Mouse (Mus musculus) left cerebral cortex, adult 2 months (tissue): ENCODE measurements around the gene Smarcc1. TPM values are rescaled to one million over a fixed set of nuclear protein-coding genes. Genes with fewer than 3 reads are reported as not detected.
A peak's percentile ranks its signal among the peaks of the same experiment; 100 is the strongest.
"Not testable (repeated sequence)": the region's sequence is repeated elsewhere in the genome, so short reads cannot be mapped to it uniquely, and the experiment has no call there.

Experiments
- DNase-seq, 2 experiments: peaks; one replicate each; pipeline ENCODE4 v3.0.0; 2021 to 2022; ENCODE audit warnings: low spot score in 2 of 2, mixed read lengths in 1 of 2; ENCODE audit errors: extremely low spot score in 1 of 2
- H3K27ac ChIP-seq: fragments of 200-600 bp; 2 replicates; pipeline ENCODE4 v1.8.1; 2022
- H3K4me3 ChIP-seq: fragments of 200-600 bp; 2 replicates; pipeline ENCODE4 v1.8.1; 2022
- CTCF ChIP-seq: fragments of 200-600 bp; IDR thresholded peaks from 2 replicates; pipeline ENCODE4 v1.8.1; 2022; ENCODE audit warnings: antibody characterized with exemption, mild to moderate bottlenecking, moderate library complexity
- intact Hi-C: fragments of 180-260 bp; cut with DNase I; formaldehyde crosslinking; loops from one replicate; pipeline ENCODE4 v1.15.1; 2025
- total RNA-seq, 2 experiments: library from RNA; stranded (reverse); gene quantifications; 2 replicates each; pipeline ENCODE4 v1.2.3; 2021

Gene Smarcc1
- total RNA-seq, 2 experiments from 2014 or later = 68.6 to 74.8 TPM

DNA sequence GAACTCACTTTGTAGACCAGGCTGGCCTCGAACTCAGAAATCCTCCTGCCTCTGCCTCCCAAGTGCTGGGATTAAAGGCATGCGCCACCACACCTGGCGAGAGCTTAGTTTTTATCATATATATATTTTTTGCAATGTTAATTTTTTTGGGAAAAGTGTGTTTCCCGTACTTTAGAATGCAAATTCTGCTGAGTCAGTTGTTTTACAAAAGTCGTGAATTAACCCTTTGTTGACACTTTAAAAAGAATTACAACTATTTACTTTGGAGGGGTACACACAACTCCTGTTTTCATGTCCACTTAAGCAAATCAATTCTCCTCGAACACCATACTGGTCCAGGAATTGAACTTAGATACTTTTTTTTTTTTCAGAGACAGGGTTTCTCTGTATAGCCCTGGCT lies 15.4 kb downstream of the Smarcc1 start:
- Histone ChIP-seq H3K4me3 (peak overlapping the region; percentile 94), H3K27ac (no peak overlapping the region)
- intact Hi-C loops = no loop called here
- DNase-seq = no peak
- TF ChIP-seq CTCF = no peak

DNA sequence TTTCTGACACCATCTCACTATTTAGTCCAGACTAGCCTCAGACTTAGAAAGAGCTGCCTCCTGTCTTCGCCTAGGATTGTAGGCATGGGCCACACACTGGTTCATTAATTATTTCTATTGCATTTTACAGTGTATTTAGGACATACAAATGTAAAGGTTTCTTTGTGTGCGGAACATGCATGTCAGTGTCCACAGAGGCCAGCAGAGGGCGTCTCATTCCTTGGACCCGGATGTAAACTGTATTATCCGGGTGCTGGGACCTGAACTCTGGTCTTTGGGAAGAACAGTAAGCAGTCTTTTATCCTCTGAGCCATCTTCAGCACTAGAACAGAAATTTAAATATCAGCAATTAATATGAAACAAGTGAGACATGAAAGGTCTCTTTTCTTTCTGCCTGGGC lies 16.7 kb downstream of the Smarcc1 start:
- no peak for DNase-seq
- intact Hi-C loops = no loop called here
- TF ChIP-seq CTCF = peak; percentile 31
- no peak overlapping the region for H3K27ac ChIP-seq
- H3K4me3 ChIP-seq = no peak overlapping the region

DNA sequence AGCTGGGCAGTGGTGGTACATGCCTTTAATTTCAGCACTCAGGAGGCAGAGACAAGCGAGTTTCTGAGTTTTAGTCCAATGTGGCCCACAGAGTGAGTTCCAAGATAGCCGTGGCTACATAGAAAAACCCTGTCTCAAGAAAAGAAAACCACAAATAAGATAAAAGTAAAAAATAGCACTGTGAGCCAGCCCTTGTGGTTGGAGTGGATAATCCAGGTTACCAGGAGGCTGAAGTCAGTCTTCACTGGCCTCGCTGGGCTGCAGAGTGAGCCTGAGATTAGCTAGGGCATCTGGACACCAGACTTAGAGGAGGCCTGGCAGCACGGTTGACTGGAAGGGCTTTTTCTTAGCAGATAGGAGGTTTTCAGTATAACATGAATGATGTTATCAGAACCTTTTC lies 21.6 kb downstream of the Smarcc1 start:
- H3K4me3 ChIP-seq = no peak overlapping the region
- TF ChIP-seq CTCF = no peak
- intact Hi-C loops = no loop called here
- H3K27ac ChIP-seq = no peak overlapping the region
- no peak for DNase-seq

DNA sequence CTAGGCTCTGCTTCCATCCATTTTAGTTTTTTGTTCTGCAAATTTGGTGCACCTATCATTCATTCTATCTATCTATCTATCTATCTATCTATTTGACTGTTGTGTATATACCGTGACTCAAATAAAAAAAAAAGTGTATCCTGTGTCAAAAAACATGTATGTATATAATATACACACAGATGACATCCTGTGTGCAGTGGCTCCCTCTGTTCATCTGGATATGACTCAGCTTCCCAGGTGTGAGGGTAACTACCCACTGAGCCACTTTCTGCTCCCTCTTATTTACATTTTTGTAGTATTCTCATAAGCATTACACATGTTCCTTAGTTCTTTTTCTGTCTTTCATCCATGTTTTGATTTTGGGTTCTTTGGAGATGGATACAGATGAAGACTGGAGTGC lies 24.6 kb downstream of the Smarcc1 start:
- no peak for TF ChIP-seq CTCF
- intact Hi-C loops = no loop called here
- no peak for DNase-seq
- no peak overlapping the region for H3K4me3 ChIP-seq
- H3K27ac ChIP-seq = no peak overlapping the region

DNA sequence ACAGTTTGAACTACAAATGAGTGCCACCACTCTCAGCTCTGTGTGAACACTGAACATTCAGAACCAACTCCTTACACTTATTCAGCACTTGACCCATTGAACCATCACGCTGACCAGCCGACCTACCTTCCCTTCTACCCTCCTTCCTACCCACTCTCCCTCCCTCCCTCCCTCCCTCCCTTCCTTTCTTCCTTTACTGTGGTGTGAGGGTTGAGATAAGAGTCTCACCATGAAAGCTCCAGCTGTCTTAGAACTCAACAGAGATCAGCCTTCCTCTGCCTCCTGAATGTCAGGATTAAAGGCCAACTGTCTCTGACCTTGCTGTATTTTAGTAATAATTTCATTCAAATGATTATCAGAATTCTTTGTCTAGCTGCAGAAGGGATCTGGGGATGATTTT lies 31.1 kb downstream of the Smarcc1 start:
- intact Hi-C loops = no loop called here
- no peak for DNase-seq
- Histone ChIP-seq H3K27ac (no peak overlapping the region), H3K4me3 (no peak overlapping the region)
- no peak for TF ChIP-seq CTCF

DNA sequence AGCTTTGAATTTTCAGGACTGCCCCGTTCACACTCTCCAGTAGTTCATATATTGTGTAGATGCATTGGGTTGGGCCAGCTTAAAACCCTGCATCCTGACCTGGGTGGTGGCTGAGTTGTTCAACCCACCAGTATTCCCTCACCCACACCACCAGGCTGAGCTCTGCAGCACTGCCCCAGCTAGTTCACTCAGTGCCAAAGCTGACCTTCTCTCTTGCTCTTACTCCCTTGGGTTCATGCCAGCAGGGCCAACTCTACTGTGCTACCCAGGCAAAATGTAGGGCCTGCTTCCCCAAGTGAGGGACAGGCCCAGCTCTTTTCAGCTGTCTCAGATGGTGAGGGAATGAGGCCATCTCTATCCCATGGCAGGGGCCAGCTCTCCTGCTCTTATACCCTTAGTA lies 41.5 kb downstream of the Smarcc1 start:
- DNase-seq = no peak
- intact Hi-C loops = no loop called here
- H3K4me3 ChIP-seq = no peak overlapping the region
- TF ChIP-seq CTCF = no peak
- H3K27ac ChIP-seq = no peak overlapping the region

DNA sequence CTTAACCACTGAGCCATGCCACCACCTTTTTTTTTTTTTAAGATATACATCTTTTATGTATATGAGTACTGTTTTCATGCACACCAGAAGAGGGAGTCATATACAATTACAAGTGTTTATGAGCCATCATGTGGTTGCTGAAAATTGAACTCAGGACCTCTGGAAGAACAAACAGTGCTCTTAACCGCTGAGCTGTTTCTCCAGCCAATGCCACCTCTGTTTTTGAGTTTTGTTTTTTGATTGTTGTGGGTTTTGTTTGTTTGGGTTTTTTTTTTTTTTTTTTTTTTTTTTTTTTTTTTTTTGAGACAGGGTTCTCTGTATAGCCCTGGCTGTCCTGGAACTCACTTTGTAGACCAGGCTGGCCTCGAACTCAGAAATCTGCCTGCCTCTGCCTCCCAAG lies 43.0 kb downstream of the Smarcc1 start:
- H3K27ac ChIP-seq, DNase-seq, intact Hi-C loops, H3K4me3 ChIP-seq: not testable (repeated sequence)

DNA sequence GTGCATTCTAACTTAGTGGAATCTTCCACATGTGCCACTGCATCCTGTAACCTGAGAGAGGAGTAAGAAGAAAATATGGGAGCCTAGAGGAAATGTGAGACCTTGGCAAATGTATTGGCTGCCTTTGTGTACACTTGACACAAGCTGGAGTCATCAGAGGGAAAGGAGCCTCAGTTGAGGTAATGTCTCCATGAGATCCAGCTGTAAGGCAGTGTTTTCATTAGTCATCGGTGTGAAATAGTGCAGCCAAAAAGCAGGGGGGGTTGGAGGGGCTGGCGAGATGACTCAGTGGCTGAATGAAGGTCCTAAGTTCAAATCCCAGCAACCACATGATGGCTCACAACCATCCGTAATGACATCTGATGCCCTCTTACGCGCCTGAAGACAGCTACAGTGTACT lies 44.9 kb downstream of the Smarcc1 start:
- intact Hi-C loops = no loop called here
- no peak for DNase-seq
- Histone ChIP-seq H3K27ac (no peak overlapping the region), H3K4me3 (no peak overlapping the region)
- no peak for TF ChIP-seq CTCF

DNA sequence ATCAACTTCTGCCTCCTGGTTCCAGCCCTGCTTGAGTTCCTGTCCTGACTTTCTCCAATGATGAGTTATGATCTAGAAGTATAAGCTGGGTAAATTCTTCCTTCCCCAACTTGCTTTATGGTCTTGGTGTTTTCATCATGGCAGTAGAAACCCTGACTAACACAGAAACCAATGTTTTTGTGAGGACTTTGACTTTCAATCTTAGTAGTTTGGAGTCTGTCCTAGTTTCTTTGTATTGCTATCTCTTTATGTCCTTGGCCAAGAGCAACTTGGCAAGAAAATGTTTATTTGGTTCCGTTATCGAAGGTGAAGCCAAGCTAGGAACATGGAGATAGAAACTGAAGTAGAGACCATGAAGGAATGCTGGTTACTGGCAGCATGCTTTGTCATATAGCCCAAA lies 45.6 kb downstream of the Smarcc1 start:
- no peak for TF ChIP-seq CTCF
- intact Hi-C loops = no loop called here
- H3K4me3 ChIP-seq = no peak overlapping the region
- no peak for DNase-seq
- H3K27ac ChIP-seq = no peak overlapping the region

DNA sequence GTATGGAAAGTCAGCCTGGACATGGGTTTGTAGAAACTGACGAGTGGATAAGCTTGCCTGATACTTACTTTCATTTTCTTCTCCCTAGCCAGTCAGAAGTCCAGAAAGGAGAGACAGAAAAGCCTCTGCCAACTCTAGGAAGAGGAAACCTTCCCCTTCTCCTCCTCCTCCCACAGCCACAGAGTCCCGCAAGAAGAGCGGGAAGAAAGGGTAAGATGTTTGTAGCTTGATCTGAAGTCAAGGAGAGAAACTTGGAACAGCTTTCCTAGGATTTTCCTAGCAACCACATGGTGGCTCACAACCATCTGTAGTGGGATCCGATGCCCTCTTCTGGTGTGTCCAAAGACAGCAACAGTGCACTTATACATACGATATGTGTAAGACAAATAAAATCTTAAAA lies 53.4 kb downstream of the Smarcc1 start:
- TF ChIP-seq CTCF = peak; percentile 49
- H3K4me3 ChIP-seq = no peak overlapping the region
- intact Hi-C loops = loop anchor here (2.0 kb wide), 1 partner anchor 122 kb away; no protein-coding TSS in a partner anchor
- peak overlapping the region; percentile 12; the same call in 1 of the 2 replicates for H3K27ac ChIP-seq
- peak; percentile 13 to 21 for DNase-seq

DNA sequence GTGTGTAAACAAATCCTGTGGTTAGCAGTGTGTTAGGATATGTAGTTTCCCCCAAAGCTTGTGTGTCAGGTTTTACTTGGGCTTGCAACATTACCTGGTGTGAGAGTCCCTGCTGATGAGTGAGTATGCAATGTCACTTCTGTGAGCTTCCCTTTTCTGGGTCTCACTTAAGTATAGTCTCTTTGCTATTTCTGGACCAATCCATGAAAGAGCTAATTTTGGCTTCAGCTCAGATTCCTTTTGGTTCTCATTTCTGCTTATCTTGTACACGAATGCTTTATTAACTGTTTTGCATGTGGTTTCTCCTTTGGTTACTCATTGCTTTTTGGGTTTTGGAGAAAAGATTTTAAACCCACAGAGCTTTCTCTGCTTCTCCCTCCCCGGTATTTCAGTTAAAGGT lies 82.4 kb downstream of the Smarcc1 start:
- intact Hi-C loops = no loop called here
- TF ChIP-seq CTCF = no peak
- DNase-seq = no peak

DNA sequence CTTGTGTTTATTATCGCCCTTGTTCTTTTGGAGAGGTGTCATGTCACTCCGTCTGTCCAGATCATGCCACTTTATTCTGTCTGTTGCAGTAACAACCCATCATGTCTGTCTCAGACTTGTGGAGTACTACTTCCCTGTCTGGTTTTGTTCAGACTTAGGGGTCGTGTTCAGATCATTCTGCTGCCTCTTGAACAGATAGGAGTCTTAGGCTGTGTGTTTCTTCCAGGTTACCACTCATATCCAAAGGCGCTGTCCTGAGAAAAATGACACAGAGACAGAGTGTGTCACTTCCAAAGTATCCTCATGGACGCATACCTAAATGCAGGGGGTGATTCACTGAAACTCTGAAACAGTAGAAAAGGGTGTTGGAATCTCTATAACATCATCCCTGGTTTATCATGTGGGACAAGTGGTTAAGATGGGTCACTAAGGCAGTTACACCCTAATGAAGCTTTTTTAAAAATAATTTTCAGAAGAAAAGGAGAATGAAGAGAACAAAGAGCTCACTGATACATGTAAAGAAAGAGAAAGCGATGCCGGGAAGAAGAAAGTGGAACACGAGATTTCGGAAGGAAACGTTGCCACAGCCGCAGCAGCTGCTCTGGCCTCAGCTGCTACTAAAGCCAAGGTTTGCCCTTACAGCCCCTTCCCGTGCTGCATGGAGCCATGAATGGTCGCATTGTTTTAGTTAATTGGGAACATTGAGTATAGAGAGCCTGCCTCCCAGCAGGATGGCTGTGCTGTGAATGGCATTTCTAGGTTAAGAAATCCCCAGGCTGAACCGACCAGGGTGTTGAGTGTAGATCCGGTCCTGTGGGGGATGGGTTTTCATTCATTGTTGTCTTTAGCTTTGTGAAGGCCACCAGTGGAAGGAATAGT lies 88.3 kb downstream of the Smarcc1 start:
- DNase-seq = peak; percentile 31 to 61
- intact Hi-C loops = loop anchor here (1.0 to 5.0 kb wide), 2 partner anchors 40 to 87 kb away; no protein-coding TSS in a partner anchor
- no peak for TF ChIP-seq CTCF
- H3K27ac ChIP-seq = peak overlapping the region; percentile 89
- no peak overlapping the region for H3K4me3 ChIP-seq

More for the DNA sequence above, 82.4 kb downstream of the Smarcc1 start:
- Histone ChIP-seq H3K4me3 (no peak overlapping the region), H3K27ac (peak overlapping the region; percentile 36)

DNA sequence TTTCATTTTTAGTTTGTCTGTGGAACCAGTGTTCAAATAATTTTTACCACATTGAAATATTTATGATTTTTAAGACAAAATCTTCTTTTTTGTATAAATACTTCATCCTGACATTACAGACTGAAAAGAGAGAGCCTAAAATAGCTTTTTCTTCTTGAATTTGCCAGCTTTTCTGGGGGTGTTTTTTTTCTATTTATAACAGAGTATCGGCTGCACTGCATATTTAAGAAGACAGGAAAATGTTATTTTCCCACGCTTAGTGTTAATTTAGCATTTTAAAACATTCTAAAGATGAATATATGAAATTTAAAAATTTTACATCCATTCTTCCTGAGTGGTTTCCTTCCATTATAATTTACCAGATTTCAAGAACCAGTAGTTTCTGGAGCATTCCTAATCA lies 88.9 kb downstream of the Smarcc1 start:
- intact Hi-C loops = loop anchor here (1.0 to 5.0 kb wide), 2 partner anchors 39 to 86 kb away; no protein-coding TSS in a partner anchor
- DNase-seq = no peak
- Histone ChIP-seq H3K4me3 (no peak overlapping the region), H3K27ac (peak overlapping the region; percentile 89)
- TF ChIP-seq CTCF = no peak
